Mouse (Mus musculus) limb, embryonic 10.5 days (tissue): ENCODE results near the gene St8sia1. TPM values are rescaled to one million over a fixed set of nuclear protein-coding genes. Genes with fewer than 3 reads are reported as not detected.

ENCODE experiments used
- DNase-seq: peaks from one replicate; pipeline ENCODE4 v3.0.0-alpha.2; 2017; ENCODE audit warnings: low spot score
- H3K27ac ChIP-seq: fragments of 300-500 bp; sonication (generic); 2 replicates; pipeline ENCODE4 v1.5.1; 2016; ENCODE audit warnings: mild to moderate bottlenecking
- H3K27me3 ChIP-seq: fragments of 300-500 bp; sonication (generic); 2 replicates; pipeline ENCODE4 v1.6.1; 2016; ENCODE audit warnings: low read depth, mild to moderate bottlenecking; ENCODE audit not compliant: poor library complexity, severe bottlenecking
- H3K36me3 ChIP-seq: fragments of 300-500 bp; sonication (generic); 2 replicates; pipeline ENCODE4 v1.6.1; 2016; ENCODE audit warnings: mild to moderate bottlenecking, moderate library complexity
- H3K4me1 ChIP-seq: fragments of 300-500 bp; sonication (generic); 2 replicates; pipeline ENCODE4 v1.6.1; 2016
- H3K4me3 ChIP-seq: fragments of 300-500 bp; sonication (generic); 2 replicates; pipeline ENCODE4 v1.5.1; 2016; ENCODE audit warnings: mild to moderate bottlenecking, moderate library complexity
- H3K9me3 ChIP-seq: fragments of 300-500 bp; sonication (generic); replicated peaks from 2 replicates; pipeline ENCODE4 v1.6.1; 2016; ENCODE audit warnings: mild to moderate bottlenecking
- WGBS: fragments of 180-500 bp; shearing (Covaris S2); methylation state at CpG from one replicate; pipeline ENCODE4 v1.1.7; 2016; 5-methylcytosine and 5-hydroxymethylcytosine counted together
- polyA plus RNA-seq: library from polyadenylated mRNA; unstranded; fragments of >200 nt; fragmentation: Nextera tagmentation; extraction: Ambion mirVana; gene quantifications from 2 replicates; pipeline ENCODE4 v1.2.1, GENCODE M21; 2016

The St8sia1 gene
- polyA plus RNA-seq, 1 experiment from 2014 or later = 0.91 TPM

DNA sequence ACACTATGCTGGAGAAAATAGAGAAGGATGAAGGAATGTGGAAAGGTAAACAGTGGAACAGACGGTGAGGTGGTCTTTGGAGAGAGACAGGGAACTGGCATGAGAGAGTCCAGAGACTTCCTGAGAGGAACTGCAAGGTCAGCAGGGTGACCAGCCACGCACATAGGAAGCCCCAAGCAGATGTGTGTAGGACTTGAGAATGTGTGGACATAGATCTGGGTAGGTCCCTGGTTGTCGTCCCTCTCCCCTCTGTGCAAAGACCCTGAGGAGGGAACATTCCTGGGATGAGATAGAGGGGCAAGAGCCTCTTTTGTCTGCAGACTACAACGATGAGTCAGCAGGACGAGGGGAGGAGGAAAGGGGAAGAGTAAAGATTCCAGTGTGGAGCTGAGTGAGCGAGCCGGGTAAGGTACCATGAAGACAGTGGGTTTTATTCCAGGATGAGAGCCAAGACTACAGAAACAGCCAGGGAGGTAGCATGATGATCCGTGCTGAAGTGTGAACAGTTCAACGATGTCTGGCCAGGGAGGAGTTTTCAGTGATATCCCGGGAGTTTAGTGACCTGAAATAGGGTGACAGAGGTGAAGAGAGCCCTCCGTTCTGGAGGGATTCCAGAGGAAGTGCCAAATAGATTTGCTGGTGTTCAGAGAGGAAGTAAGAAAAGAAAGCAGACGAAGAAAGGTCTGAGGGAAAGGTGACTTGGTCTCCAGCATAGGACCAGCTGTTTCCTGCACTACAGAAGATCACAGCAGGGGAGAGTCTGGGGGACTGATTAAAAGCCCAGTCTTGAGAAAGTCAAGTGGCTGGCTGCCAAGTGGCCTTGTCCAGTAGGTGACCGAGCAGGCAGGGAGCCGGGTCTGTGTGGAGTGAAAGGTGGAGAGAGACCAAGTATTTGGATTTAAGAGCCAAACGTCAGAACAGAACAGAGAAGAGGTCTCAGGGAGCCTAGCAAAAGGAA is 85.2 kb downstream of the St8sia1 start:
- Histone ChIP-seq H3K27me3 (no peaks in the 10 kb centered on the region), H3K4me1 (peaks cover 45% of the 10 kb centered on the region), H3K4me3 (no peak overlapping the region), H3K9me3 (no peaks in the 10 kb centered on the region), H3K36me3 (no peaks in the 10 kb centered on the region), H3K27ac (peak overlapping the region; percentile 73)
- DNase-seq = peak; percentile 35
- WGBS = 49% methylated on average over 15 of the region's 15 CpGs

DNA sequence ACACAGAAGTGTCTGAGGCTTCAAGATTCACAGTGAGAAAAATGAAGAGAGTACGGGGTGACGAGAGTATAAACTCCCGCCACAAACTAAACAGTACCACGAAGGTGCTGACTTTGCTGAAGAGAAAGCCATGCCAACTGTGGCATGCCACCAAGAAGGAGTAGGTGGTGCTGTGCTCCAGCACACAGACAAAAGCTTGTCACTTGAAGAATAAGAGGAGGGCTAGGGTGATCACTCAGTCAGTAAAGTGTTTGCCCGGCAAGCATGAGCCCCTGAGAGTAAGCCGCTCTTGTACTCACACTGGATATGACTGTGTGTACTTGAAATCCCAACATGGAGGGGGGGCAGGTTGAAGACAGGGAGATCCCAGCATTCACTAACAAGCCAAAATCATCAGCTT is 87.0 kb downstream of the St8sia1 start:
- Histone ChIP-seq H3K36me3 (no peaks in the 10 kb centered on the region), H3K27ac (no peak overlapping the region), H3K4me1 (peaks cover 45% of the 10 kb centered on the region), H3K9me3 (no peaks in the 10 kb centered on the region), H3K27me3 (no peaks in the 10 kb centered on the region), H3K4me3 (no peak overlapping the region)
- no peak for DNase-seq
- WGBS = 89% methylated on average over 6 of the region's 6 CpGs

DNA sequence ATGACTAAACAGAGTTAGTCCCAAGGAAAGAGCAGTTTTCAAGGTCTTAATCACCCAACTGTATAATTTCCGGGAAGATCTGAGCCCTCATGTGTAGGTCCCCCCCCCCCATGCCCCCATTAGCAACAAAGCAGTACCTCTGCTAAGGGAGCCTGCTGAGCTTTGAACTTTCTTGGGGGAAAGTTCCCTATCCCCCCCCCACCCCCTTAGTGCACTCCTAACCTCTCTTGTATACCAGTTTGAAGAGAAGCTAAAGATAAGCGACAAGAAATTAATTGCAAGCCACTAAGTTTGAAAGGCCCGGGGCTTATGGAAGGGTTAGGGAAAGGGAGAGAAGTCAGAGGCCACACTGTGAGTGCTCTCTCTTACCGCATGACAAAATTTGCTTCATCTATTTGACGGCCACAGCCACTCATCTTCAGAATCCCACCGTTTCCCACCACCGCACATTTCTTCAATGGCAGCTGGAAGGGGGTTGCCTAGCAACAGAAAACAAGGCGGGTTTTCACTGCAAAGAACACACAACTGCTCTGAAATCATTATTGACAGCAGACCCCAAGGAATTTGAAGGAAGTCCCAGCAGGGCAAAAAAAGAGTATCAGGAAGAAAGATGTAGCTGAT is 87.9 kb downstream of the St8sia1 start:
- H3K4me1 ChIP-seq = peaks cover 45% of the 10 kb centered on the region
- H3K27ac ChIP-seq = peak overlapping the region; percentile 25; the same call in 1 of the 2 replicates
- DNase-seq = peak; percentile 49
- H3K4me3 ChIP-seq = no peak overlapping the region
- H3K36me3 ChIP-seq = no peaks in the 10 kb centered on the region
- H3K27me3 ChIP-seq = no peaks in the 10 kb centered on the region
- WGBS = 48% methylated on average over 8 of the region's 8 CpGs
- no peaks in the 10 kb centered on the region for H3K9me3 ChIP-seq

DNA sequence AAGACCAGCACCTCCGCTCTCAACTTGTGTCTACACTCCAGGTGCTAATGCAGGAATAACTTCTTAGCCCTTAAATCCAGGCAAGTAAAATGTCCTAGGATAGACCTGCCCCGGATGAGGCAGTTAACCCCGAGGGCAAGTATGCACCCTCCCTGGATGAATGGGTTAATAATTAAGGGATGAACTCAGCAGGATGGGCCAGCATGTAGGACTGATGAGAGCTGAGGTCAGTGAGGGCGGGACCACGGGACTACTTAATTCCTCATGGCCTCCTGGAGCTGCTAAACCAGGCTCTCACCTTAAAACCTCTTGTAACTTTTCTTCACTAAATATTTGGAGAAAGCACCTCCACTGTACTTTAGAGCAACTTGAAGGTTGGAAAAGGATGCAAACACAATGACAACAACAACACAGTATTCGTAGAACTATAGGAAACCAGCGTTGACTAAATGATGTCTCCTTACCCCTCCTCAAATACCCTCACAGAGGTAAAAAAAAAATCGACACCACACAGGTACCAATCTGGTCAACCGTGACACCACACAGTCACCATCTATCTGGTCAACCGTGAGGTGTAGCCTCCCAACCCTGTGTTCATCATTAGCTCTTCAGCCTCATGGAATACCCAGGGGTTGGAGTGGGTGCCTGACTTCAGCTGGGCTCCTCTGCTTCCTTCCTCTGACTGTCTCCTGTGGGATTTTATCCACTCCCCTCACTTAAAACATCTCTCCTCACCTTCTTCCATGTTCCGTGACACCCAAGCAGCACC is 90.3 kb downstream of the St8sia1 start:
- H3K9me3 ChIP-seq = no peaks in the 10 kb centered on the region
- no peaks in the 10 kb centered on the region for H3K36me3 ChIP-seq
- WGBS = 83% methylated on average over 11 of the region's 11 CpGs
- no peak for DNase-seq
- no peak overlapping the region for H3K27ac ChIP-seq
- no peaks in the 10 kb centered on the region for H3K27me3 ChIP-seq
- H3K4me3 ChIP-seq = no peak overlapping the region
- peaks cover 32% of the 10 kb centered on the region for H3K4me1 ChIP-seq

DNA sequence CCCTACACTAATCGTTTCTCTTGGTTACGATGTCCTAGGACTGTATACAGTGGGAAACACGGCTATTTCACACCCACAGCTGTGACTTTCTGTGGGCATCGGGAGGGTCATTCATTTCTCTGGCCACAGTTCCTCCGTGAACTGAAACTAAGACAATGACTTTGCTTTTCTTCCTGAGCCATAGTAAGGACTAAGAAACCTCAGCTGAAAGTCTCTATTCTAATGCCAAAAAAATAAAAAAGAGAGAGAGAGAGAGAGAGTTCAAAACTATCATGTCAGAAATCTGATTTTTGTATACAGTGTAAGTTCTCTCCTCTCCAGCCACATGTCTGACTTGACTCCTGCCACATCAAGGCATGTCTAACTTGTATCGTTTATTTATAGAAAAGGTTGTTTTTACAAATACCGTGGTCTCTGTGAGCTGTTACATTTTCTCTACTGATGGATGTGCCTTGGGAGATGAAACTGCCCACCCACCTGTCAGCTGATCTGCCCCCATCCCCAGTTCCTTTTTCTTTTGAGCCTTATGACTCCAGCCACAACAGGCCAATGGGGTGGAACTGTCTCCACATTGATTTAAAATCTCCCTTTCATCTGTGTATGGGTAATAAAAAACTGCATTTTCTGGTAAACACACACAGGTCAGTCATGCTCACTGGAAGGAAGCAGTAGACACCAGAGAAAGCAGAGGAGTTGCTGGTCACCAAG is 94.4 kb downstream of the St8sia1 start:
- no peaks in the 10 kb centered on the region for H3K27me3 ChIP-seq
- no peak for DNase-seq
- no peaks in the 10 kb centered on the region for H3K9me3 ChIP-seq
- no peak overlapping the region for H3K4me3 ChIP-seq
- H3K4me1 ChIP-seq = peaks cover 9% of the 10 kb centered on the region
- H3K36me3 ChIP-seq = no peaks in the 10 kb centered on the region
- WGBS = 86% methylated on average over 7 of the region's 7 CpGs
- no peak overlapping the region for H3K27ac ChIP-seq

DNA sequence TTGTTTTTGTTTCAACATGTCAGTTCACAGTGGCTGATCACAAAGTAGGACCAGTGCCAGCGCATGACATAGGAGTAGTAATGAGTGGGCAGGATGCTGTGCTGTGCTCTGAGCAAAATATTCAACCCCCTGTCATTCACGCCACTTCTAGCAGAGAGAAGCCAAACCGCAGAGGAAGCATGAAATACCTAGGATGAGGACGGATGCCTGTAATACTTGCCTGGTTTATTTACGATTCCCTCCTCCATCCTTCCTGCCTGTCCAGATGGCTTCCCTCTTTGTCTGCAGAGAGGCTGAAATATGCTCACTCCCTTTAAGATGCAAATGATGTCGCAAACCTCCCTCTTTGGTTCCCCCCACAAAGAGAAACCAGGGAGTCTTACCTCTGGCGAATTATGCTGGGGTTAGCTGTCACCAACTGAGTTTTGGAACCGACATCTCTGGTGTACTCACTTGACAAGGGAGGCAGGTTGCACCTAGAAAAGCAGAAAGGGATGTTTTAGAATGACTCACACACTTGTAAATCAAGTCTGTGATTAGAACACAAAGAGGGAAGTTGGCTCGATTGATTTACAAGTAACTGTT is 96.7 kb downstream of the St8sia1 start:
- peaks cover 9% of the 10 kb centered on the region for H3K4me1 ChIP-seq
- H3K9me3 ChIP-seq = no peaks in the 10 kb centered on the region
- WGBS = 38% methylated on average over 9 of the region's 9 CpGs
- no peaks in the 10 kb centered on the region for H3K27me3 ChIP-seq
- no peak for DNase-seq
- H3K27ac ChIP-seq = no peak overlapping the region
- no peak overlapping the region for H3K4me3 ChIP-seq
- no peaks in the 10 kb centered on the region for H3K36me3 ChIP-seq

DNA sequence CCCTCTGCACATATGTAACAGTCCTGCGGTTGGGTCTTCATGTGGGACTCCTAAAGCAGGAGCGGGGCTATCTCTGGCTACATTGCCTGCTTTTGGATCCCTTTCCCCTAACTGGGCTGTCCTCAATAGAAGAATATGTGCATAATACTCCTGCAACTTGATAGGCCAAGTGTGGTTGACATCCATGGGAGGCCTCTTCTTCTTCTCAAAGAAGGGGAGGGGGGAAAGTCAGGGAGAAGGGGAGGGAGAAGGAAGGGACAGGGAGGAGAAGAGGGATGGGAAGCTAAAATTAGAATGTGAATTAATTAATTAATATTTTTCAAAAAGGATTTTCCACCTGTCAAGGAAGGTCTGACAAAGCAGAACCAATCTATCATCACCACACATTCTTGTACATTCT is 97.2 kb downstream of the St8sia1 start:
- no peak for DNase-seq
- H3K4me1 ChIP-seq = peaks cover 9% of the 10 kb centered on the region
- no peak overlapping the region for H3K4me3 ChIP-seq
- H3K27ac ChIP-seq = no peak overlapping the region
- no peaks in the 10 kb centered on the region for H3K27me3 ChIP-seq
- no peaks in the 10 kb centered on the region for H3K9me3 ChIP-seq
- no peaks in the 10 kb centered on the region for H3K36me3 ChIP-seq
- WGBS = 93% methylated on average over 2 of the region's 2 CpGs

DNA sequence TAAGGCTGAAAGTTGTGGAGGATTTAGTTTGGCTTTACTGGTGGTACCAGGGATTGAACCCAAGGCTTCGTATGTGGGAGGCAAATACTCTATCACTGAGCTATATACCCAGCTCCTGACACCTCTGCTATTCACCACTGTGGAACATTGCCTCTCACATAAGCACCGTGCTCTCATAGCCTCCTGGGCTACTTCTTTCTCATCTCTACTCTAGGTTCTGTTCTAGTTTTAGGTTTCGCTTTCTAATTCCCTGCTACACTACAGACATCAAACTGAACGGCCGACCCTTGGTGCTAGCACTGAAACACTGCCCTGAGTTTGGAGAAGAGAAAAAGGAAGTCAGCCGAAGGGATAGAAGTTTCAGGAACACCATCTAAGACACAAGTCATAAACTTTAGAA is 99.1 kb downstream of the St8sia1 start:
- Histone ChIP-seq H3K4me3 (no peak overlapping the region), H3K36me3 (no peaks in the 10 kb centered on the region), H3K27ac (no peak overlapping the region), H3K27me3 (no peaks in the 10 kb centered on the region), H3K4me1 (peaks cover 9% of the 10 kb centered on the region), H3K9me3 (no peaks in the 10 kb centered on the region)
- no peak for DNase-seq
- 90% methylated on average over 6 of the region's 6 CpGs for WGBS

DNA sequence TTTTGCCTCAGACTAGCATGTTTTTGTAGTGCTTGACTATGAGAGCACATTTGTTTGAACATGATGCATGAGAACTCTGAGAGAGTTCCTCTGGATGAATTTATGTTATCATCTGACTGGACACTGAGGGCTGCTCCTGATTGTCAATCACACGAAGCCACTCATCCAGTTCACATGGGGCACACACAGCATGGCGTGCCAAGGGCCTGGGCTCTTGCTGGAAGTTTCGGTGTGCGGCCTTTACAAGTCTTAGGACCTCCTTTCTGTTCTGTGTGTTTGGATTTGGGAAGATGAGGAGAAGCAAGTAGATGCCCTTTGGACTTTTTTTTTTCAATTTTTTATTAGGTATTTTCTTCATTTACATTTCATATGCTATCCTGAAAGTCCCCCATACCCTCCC is 100.4 kb downstream of the St8sia1 start:
- Histone ChIP-seq H3K9me3 (no peaks in the 10 kb centered on the region), H3K27me3 (no peaks in the 10 kb centered on the region), H3K27ac (no peak overlapping the region), H3K4me1 (peaks cover 9% of the 10 kb centered on the region), H3K36me3 (no peaks in the 10 kb centered on the region), H3K4me3 (no peak overlapping the region)
- 95% methylated on average over 4 of the region's 4 CpGs for WGBS
- no peak for DNase-seq

DNA sequence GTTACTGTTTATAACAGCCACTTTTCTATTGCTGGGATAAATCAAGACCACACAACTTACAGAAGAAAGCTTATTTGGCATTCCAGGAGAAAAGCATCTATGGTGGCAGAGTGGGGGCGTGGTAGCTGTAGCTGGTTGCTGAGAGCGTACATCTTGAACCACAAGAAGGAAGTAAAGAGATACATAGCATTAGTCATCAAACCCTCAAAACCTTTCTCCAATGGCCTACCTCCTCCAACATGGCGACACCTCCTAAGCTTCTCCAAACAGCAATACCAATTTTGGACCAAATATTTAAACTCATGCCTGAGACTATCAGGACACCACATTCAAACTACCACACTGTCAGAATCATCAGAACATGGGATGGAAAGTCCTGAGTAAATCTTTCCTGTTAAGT is 102.0 kb downstream of the St8sia1 start:
- peaks cover 9% of the 10 kb centered on the region for H3K4me1 ChIP-seq
- H3K36me3 ChIP-seq = no peaks in the 10 kb centered on the region
- 92% methylated on average over 3 of the region's 3 CpGs for WGBS
- no peak overlapping the region for H3K4me3 ChIP-seq
- no peak overlapping the region for H3K27ac ChIP-seq
- no peaks in the 10 kb centered on the region for H3K27me3 ChIP-seq
- DNase-seq = no peak
- no peaks in the 10 kb centered on the region for H3K9me3 ChIP-seq

GRCm38 (mm10) chr6:142860396-142860795 is 103.9 kb downstream of the St8sia1 start:
- no peak overlapping the region for H3K27ac ChIP-seq
- H3K27me3 ChIP-seq = no peaks in the 10 kb centered on the region
- H3K4me1 ChIP-seq = peaks cover 23% of the 10 kb centered on the region
- no peaks in the 10 kb centered on the region for H3K9me3 ChIP-seq
- H3K4me3 ChIP-seq = no peak overlapping the region
- 93% methylated on average over 1 of the region's 1 CpGs for WGBS
- no peaks in the 10 kb centered on the region for H3K36me3 ChIP-seq
- DNase-seq = no peak

DNA sequence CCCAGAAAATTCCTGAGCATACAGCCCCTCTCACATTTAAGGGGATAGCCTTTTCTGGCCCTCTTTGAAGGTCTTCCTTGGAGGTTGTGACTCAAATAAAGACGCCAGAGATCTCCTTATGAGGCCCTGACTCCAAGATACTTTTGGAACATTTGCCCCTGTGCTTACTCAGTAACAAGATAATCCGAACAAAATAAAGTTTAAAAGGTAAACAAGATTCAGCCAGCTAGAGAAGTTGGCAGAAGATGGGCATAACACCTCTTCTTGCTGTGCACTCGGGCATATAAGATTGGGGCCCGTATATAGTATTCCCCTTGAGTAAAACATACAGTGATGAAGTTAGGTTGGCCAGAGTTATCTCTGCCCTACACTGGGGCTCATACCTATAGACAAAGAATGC is 104.3 kb downstream of the St8sia1 start:
- no peak overlapping the region for H3K27ac ChIP-seq
- 90% methylated on average over 4 of the region's 4 CpGs for WGBS

More for the DNA sequence above, 104.3 kb downstream of the St8sia1 start:
- Histone ChIP-seq H3K4me3 (no peak overlapping the region), H3K4me1 (peaks cover 23% of the 10 kb centered on the region), H3K36me3 (no peaks in the 10 kb centered on the region), H3K9me3 (no peaks in the 10 kb centered on the region), H3K27me3 (no peaks in the 10 kb centered on the region)
- DNase-seq = peak; percentile 7
